Mouse (Mus musculus) E14TG2a.4 (cell line): Measurements from ENCODE around the gene H2-M10.2.

ENCODE experiments used
- CTCF ChIP-seq: conservative IDR thresholded peaks from 2 replicates; pipeline ENCODE4 v1.5.1; 2014; ENCODE audit warnings: low read length
- POU5F1 ChIP-seq: IDR thresholded peaks from 2 replicates; pipeline ENCODE4 v1.6.1; 2014; ENCODE audit warnings: low read length, borderline replicate concordance

DNA sequence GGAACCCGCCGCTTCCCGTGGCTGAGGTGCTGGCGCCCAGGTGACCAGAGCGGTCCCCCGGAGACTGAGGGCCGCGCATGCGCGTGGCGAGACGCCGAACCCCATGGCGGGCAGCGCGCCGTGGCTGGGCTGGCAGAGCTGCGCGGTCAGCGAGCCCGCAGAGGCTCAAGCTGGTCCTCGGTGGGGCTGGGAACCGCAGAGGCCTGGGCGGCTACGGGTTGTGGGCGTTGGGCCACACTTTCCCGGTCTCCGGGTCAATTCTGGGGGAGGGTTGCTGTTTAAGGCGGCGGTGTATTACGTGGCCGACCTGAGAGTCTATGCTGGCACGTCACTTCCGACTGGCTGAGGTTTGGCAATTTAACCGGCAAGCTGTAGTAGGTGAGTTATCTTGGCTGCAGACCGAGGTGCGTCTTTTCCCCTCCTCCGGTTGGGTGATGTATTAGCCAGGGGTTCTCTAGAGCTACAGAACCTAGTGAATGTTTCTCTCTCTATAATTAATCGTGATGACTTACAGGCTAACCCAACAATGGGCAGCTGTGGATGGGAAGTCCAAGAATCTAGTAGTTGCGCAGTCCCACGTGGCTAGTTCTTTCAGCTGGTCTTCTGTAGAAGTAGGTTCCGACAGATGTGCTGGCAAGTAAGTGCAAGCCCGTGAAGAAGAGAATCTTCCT is 14.6 kb downstream of the H2-M10.2 start, which contains the start of gene Trim39:
- TF ChIP-seq CTCF (no peak), POU5F1 (no peak)
